Mouse (Mus musculus): ENCODE measurements at regions not wholly inside any gene's neighbourhood (a gene's known extent, or its start where the extent isn't known, plus 50 kb on each side); places are given as distances from the start of the nearest gene placed in this dataset.

GRCm38 (mm10) chr2:167828258-167828657, 103.6 kb upstream of the Ptpn1 start:
- ATAC-seq (replicated peaks; ENCODE audit: low FRiP score, low read depth), result no peak
- Histone ChIP-seq H3K27ac (no peak overlapping the region), H3K36me3 (ENCODE audit: insufficient read depth, low read length) (no peaks in the 10 kb centered on the region), H3K4me3 (replicated peaks; ENCODE audit: low read depth, low read length) (no peak overlapping the region), H3K4me1 (replicated peaks; ENCODE audit: insufficient read depth, low read length) (peaks cover 5% of the 10 kb centered on the region; the same call in 1 of the 2 replicates), H3K27me3 (ENCODE audit: insufficient read depth, low read length) (no peaks in the 10 kb centered on the region), H3K9me3 (replicated peaks; ENCODE audit: low read length) (no peaks in the 10 kb centered on the region), H3K4me2 (ENCODE audit: low read length) (no peak overlapping the region), H3K9ac (ENCODE audit: low read depth, low read length) (no peak overlapping the region)
- DNase-seq (ENCODE audit: low spot score), result no peak
- TF ChIP-seq CTCF (IDR thresholded peaks at IDR 0.05; ENCODE audit: low read depth), result no peak
- WGBS, result 28% methylated on average over 5 of the region's 5 CpGs

GRCm38 (mm10) chr2:167826922-167827703, 104.7 kb upstream of the Ptpn1 start:
- WGBS, result 51% methylated on average over 12 of the region's 12 CpGs
- ATAC-seq (replicated peaks; ENCODE audit: low FRiP score, low read depth), result no peak
- Histone ChIP-seq H3K9ac (ENCODE audit: low read depth, low read length) (no peak overlapping the region), H3K27me3 (ENCODE audit: insufficient read depth, low read length) (no peaks in the 10 kb centered on the region), H3K4me3 (replicated peaks; ENCODE audit: low read depth, low read length) (no peak overlapping the region), H3K4me1 (replicated peaks; ENCODE audit: insufficient read depth, low read length) (no peaks in the 10 kb centered on the region), H3K4me2 (ENCODE audit: low read length) (no peak overlapping the region), H3K36me3 (ENCODE audit: insufficient read depth, low read length) (no peaks in the 10 kb centered on the region), H3K9me3 (replicated peaks; ENCODE audit: low read length) (no peaks in the 10 kb centered on the region), H3K27ac (no peak overlapping the region)
- no peak for DNase-seq (ENCODE audit: low spot score)
- no peak for TF ChIP-seq CTCF (IDR thresholded peaks at IDR 0.05; ENCODE audit: low read depth)

DNA sequence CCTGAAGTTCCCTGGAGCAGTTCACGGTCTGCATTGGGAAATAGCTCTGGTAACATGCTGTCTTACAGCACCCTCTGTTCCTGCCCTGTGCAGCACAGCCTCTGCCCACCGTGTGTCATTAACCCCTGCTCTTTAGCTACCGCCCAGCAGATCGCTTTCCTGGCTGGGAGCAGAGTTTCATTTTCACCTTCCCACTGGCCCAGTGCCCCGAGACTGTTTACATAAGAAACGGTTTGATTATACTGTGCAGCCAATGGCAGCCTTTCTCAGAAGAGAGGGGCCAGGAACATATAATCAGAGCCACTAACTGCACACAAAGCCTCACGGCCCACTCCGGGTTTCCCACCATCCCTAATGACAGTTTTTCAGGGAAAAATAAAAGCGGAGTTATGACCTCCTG, 108.3 kb upstream of the Ptpn1 start:
- H3K4me3 ChIP-seq (replicated peaks; ENCODE audit: low read depth, low read length), result no peak overlapping the region
- H3K36me3 ChIP-seq (ENCODE audit: insufficient read depth, low read length), result no peaks in the 10 kb centered on the region
- H3K27ac ChIP-seq, result no peak overlapping the region
- peaks cover 3% of the 10 kb centered on the region; the same call in 1 of the 2 replicates for H3K4me1 ChIP-seq (replicated peaks; ENCODE audit: insufficient read depth, low read length)
- no peak overlapping the region for H3K9ac ChIP-seq (ENCODE audit: low read depth, low read length)
- DNase-seq (ENCODE audit: low spot score) (peak; percentile 73), ATAC-seq (replicated peaks; ENCODE audit: low FRiP score, low read depth) (no peak)
- no peaks in the 10 kb centered on the region for H3K9me3 ChIP-seq (replicated peaks; ENCODE audit: low read length)
- H3K27me3 ChIP-seq (ENCODE audit: insufficient read depth, low read length), result no peaks in the 10 kb centered on the region
- 13% methylated on average over 9 of the region's 9 CpGs for WGBS
- no peak for TF ChIP-seq CTCF (IDR thresholded peaks at IDR 0.05; ENCODE audit: low read depth)
- no peak overlapping the region for H3K4me2 ChIP-seq (ENCODE audit: low read length)

- Histone ChIP-seq H3K27me3 (ENCODE audit: insufficient read depth, low read length) (no peaks in the 10 kb centered on the region), H3K27ac (no peak overlapping the region), H3K4me1 (replicated peaks; ENCODE audit: insufficient read depth, low read length) (peaks cover 3% of the 10 kb centered on the region; the same call in 1 of the 2 replicates), H3K4me2 (ENCODE audit: low read length) (no peak overlapping the region), H3K9me3 (replicated peaks; ENCODE audit: low read length) (no peaks in the 10 kb centered on the region), H3K36me3 (ENCODE audit: insufficient read depth, low read length) (no peaks in the 10 kb centered on the region), H3K9ac (ENCODE audit: low read depth, low read length) (no peak overlapping the region), H3K4me3 (replicated peaks; ENCODE audit: low read depth, low read length) (no peak overlapping the region)
- no peak for TF ChIP-seq CTCF (IDR thresholded peaks at IDR 0.05; ENCODE audit: low read depth)
- DNase-seq (ENCODE audit: low spot score) (no peak), ATAC-seq (replicated peaks; ENCODE audit: low FRiP score, low read depth) (no peak)
- 97% methylated on average over 3 of the region's 3 CpGs for WGBS
Observed at GRCm38 (mm10) chr2:167823044-167823443, 108.8 kb upstream of the Ptpn1 start.

GRCm38 (mm10) chr2:167821186-167821585, 110.7 kb upstream of the Ptpn1 start:
- Histone ChIP-seq H3K9me3 (replicated peaks; ENCODE audit: low read length) (no peaks in the 10 kb centered on the region), H3K4me3 (replicated peaks; ENCODE audit: low read depth, low read length) (no peak overlapping the region), H3K4me2 (ENCODE audit: low read length) (no peak overlapping the region), H3K27ac (no peak overlapping the region), H3K27me3 (ENCODE audit: insufficient read depth, low read length) (no peaks in the 10 kb centered on the region), H3K9ac (ENCODE audit: low read depth, low read length) (no peak overlapping the region), H3K4me1 (replicated peaks; ENCODE audit: insufficient read depth, low read length) (peaks cover 3% of the 10 kb centered on the region; the same call in 1 of the 2 replicates), H3K36me3 (ENCODE audit: insufficient read depth, low read length) (no peaks in the 10 kb centered on the region)
- DNase-seq (ENCODE audit: low spot score), result no peak
- ATAC-seq (replicated peaks; ENCODE audit: low FRiP score, low read depth), result no peak
- no peak for TF ChIP-seq CTCF (IDR thresholded peaks at IDR 0.05; ENCODE audit: low read depth)
- 74% methylated on average over 6 of the region's 6 CpGs for WGBS

DNA sequence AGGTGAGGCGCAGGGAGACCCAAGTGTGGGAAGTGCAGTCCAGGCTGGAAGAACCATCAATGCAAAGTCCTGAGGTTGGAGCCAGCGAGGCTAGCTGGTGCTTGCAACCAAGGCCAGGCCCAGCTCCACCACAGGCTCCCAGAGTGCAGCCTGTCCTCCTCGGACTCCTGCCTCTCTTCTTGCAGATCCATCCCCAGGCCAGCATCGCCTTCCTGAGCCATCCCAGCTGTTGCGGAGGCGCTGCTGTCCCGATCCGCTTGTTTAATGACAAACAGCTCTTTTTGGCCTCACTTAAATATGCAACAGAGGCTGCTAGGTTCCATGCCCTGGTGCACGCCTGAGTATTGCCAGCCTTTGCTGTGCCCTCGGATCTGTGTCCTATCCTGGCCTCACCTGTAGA, 113.1 kb upstream of the Ptpn1 start:
- DNase-seq (ENCODE audit: low spot score), result peak; percentile 78
- Histone ChIP-seq H3K27me3 (ENCODE audit: insufficient read depth, low read length) (no peaks in the 10 kb centered on the region), H3K4me1 (replicated peaks; ENCODE audit: insufficient read depth, low read length) (peaks cover 3% of the 10 kb centered on the region; the same call in 1 of the 2 replicates), H3K9ac (ENCODE audit: low read depth, low read length) (no peak overlapping the region), H3K4me2 (ENCODE audit: low read length) (no peak overlapping the region), H3K4me3 (replicated peaks; ENCODE audit: low read depth, low read length) (no peak overlapping the region), H3K36me3 (ENCODE audit: insufficient read depth, low read length) (no peaks in the 10 kb centered on the region), H3K27ac (no peak overlapping the region), H3K9me3 (replicated peaks; ENCODE audit: low read length) (no peaks in the 10 kb centered on the region)
- TF ChIP-seq CTCF (IDR thresholded peaks at IDR 0.05; ENCODE audit: low read depth), result no peak
- no peak for ATAC-seq (replicated peaks; ENCODE audit: low FRiP score, low read depth)
- WGBS, result 34% methylated on average over 10 of the region's 10 CpGs

All from kidney, postnatal 0 days (tissue).